Mouse (Mus musculus) T-helper 2 cell (primary cell): ENCODE data around the gene Prok2.

Experiments
- in situ Hi-C: fragments of 300-600 bp; cut with MboI, MseI; formaldehyde crosslinking; loops from one replicate; pipeline ENCODE4 v1.15.1; 2025; ENCODE audit warnings: high pct_unique_total_duplicates

Gene Prok2

GRCm38 (mm10) chr6:99692916-99693841 lies 33.0 kb downstream of the Prok2 start:
- in situ Hi-C loops: no loop called here

GRCm38 (mm10) chr6:99692206-99692915 lies 33.8 kb downstream of the Prok2 start, which contains the start of gene Gpr27:
Gene Gpr27 (plus strand): TSS chr6:99692679.
- in situ Hi-C loops: no loop called here

GRCm38 (mm10) chr6:99691666-99692205 lies 34.5 kb downstream of the Prok2 start:
- in situ Hi-C loops: no loop called here

DNA sequence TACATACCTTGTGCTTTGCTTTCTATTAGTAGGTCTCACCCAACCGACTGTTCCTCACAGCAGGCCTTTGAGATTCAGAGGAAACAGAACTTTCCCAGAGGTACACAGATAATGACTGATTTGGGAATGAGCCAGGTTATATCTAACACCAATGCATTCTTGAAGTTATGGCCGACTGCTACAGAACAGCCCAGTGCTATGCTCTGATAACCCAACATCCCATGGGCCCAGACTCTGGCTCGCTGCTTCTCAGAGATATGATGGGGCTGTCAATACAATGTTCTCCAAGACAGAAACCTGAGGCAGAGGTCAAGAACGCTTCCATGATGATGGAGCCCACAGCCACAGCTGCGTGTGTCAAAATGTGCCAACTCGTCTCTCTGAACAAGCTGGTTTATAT lies 37.7 kb downstream of the Prok2 start:
- in situ Hi-C loops: no loop called here

GRCm38 (mm10) chr6:99684899-99685298 lies 41.3 kb downstream of the Prok2 start:
- in situ Hi-C loops: no loop called here

GRCm38 (mm10) chr6:99683974-99684373 lies 42.2 kb downstream of the Prok2 start:
- in situ Hi-C loops: no loop called here

- in situ Hi-C loops: no loop called here
These were observed 48.1 kb downstream of the Prok2 start for GRCm38 (mm10) chr6:99678108-99678507.

DNA sequence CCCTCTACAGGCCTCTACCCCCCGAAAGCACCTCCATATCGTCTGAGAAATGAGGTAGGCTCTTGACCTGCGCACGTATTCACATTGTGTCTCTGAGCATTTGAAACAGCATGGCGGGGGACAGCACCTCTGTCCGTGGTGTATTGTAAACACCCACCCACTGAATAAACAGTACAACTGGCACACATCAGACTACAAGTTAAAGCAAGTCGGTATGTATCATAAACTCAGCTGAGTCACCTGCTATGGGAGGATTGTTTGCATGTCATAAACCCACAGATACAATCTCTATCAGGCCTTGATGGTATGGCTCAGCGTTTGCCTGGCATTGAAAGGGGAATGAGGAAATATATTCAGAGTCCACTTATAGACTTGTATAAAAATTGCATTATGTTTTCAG lies 48.9 kb downstream of the Prok2 start:
- in situ Hi-C loops: no loop called here

DNA sequence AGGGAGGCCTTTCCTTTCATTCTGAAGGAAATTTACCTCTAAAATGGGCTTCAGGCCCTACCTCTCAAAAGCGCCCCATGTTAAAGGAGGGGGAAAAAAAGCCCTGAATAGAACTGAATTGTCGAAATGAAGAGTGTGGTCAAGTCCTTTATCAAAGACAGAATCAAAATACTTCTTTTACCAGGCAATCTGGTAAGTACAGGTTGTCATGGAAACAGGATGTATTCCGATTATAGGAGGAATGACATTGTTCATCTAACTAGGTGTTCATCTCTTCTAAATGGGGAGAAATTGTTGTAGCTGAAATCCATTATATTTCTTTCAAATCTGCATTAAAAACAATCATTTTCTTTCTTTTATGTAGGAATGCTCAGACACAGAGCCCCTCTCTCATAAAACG lies 51.7 kb downstream of the Prok2 start:
- in situ Hi-C loops: no loop called here

DNA sequence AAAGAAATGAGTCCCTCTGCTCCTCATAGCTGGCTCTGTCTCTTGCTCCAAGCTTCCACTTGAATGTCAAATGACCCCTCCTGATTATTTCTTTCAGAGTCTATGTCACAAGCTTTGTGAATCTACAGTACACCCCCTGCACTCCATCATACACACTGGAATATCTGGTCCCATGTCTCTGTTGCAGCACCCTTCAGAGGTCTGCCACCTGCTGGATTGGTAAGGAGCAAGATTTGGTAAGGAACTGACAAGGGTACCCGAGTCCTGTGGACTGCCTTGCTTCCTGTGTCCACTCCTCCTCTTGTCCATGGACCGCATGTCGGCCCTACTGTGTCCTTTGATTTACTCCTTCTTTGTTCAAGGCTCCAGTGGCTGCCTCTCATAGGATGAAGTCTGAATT lies 54.4 kb downstream of the Prok2 start:
- in situ Hi-C loops: no loop called here

GRCm38 (mm10) chr6:99670481-99671119 lies 55.6 kb downstream of the Prok2 start:
- in situ Hi-C loops: no loop called here

DNA sequence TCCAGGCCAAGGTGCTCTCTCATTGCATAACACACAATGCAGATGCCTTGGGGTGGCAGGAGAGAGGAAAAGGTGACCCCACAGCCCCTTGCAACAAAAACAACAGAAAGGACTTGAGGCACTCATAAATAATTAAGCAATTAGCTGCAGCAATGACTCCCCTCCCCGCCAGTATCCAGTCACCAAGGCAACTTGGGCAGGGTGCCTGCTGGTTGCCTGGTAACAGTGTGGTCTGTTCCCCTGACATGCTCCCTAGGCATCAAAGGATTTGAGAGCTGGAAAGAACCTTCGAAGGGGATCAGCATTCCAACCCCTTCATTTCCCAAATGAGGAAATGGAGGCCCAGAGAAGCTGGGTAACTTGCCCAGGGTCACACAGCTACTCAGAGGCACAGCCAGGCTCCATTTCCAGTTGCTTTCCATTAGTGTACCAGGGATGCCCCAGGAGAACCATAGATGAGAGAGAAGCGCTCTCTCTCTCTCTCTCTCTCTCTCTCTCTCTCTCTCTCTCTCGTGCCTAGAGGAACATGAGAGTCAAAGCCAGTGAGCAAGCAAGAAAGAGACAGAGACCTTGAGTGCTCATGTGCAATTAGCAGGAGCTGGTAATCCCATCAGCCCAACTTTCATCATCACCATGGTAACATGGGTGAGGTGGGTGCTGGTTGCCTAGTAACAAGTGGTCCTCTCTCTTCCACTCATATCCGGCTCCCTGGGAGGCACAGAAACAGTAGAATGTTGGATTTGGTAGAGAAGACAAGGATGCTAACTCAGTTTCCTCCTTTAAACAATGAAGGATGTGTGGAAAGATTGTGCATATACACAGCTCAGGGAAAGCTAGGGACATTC lies 56.5 kb downstream of the Prok2 start:
- in situ Hi-C loops: no loop called here

GRCm38 (mm10) chr6:99667290-99667689 lies 58.9 kb downstream of the Prok2 start:
- in situ Hi-C loops: no loop called here

- in situ Hi-C loops: no loop called here
These were observed 59.6 kb downstream of the Prok2 start, which contains the start of the genes Eif4e3 and Gm20696 for GRCm38 (mm10) chr6:99666318-99667171. Gene Eif4e3 (minus strand): TSS chr6:99666771. Gene Gm20696 (minus strand): TSS chr6:99666797.

DNA sequence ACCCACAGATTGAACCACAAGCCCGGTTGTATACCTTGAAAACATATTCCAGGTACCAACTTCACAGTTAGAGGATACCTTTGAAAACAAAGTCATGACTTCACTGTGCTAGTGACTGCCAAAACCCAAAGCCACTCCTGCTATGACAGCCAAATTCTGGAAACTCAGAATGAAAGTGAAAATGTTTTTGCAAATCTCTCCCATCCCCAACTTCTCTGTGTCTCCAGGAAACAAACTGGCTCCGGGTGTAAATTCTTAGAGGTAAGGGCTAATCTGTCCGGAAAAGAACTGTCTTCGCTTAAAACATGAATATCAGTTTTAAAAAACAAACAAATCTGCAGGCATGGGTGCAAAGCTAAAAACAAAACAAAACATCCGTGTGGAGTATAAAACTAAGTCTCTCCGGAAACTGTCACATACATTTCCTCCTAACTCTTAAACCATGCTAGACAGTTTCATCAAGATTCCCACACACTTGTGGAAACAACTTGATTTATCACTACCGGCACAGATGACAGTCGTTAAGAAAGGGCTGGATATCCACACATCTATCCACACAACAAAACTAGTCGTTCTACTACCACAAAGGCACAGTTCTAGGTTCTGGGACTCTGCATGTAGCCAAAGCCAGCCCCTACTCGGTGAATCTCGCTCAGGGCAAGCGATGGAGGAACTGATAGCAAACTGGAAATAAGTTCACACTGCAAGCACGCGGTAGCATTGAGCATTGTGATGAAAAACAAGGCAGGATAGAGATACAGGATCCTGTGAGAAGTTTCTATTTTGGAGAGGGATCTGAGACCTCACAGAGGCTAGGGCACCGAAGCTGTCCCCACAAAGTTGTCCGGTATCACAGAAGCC lies 60.5 kb downstream of the Prok2 start:
- in situ Hi-C loops: no loop called here

DNA sequence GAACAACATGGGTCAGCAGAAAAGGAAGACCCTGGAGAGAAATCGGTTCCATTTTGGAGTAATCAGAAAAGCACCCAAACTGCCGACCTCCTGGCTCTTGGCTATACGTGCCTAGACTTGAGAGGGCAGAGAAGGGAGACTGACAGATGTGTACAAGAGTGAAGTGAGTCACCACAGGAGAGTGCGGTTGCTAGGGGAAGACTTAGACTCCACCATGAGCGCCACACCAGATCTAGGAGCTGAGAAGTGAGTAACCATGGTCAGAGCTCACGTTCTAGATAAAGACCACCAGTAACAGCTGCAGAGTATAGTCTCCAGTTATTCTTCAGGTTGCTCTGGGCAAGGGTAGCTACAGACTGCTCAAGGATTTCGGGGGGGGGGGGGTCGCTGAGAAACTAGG lies 63.0 kb downstream of the Prok2 start:
- in situ Hi-C loops: no loop called here
